Mouse (Mus musculus): Measurements from ENCODE around the gene Ncam1. TPM values are rescaled to one million over a fixed set of nuclear protein-coding genes. Genes with fewer than 3 reads are reported as not detected.

The Ncam1 gene
- polyA plus RNA-seq, 1 experiment, result 3.2 TPM

DNA sequence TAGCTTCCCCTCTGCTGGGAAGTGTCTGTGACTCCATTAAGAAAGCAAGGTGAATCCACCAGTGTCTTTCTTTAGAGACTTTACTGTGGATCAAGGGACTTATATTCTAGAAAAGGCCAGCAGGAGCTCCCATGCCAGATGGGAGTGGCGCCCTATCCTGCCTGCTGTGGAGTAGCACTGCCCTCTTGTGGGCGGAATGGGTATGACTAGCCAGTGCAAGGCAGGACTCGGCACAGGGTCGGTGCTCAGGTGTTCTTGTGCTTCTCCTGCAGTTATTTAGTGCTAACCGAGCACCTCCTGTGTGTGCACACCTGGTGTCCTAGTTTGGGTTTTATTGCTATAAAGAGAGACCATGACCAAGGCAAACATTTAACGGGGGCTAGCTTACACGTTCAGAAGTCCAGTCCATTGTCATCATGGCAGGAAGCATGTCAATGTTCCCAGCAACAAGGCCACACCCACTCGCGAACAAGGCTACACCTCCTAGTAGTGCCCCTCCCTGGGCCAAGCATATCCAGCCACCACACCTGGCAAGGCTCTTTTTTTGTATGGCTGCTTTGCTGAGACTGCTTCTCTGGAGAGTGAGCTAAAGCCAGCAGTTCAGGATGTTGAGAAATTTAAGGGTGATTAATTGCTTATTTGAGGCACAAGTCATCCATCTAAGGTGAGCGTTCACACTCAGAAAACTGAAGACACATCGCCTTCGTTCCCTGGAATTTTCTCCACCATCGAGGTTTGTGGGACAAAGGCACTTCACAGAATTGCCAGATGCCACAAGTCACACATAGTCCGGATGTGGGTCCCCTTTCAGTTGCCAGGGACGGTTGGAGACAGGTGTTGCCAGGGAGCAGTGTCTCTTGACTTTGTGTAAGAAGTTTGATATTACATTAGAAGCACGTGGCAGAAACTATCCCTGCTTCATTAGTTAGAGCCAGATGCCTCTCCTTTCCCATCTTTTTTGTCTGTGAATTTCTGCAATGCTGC, 309.5 kb downstream of the Ncam1 start:
- no peaks in the 10 kb centered on the region for H3K4me1 ChIP-seq (ENCODE audit: control insufficient read depth, insufficient read depth, low read length)
- no peak for TF ChIP-seq POLR2A (IDR thresholded peaks at IDR 0.05; ENCODE audit: low read depth, low read length)
- TF ChIP-seq CTCF (conservative IDR thresholded peaks at IDR 0.05; ENCODE audit: insufficient read depth, insufficient read length, low read depth, low read length), result peak; percentile 100
- no peak overlapping the region for H3K27ac ChIP-seq (ENCODE audit: insufficient read depth, low read depth, low read length)
- WGBS, result 29% methylated on average over 16 of the region's 16 CpGs
- peak; percentile 84 for DNase-seq
- no peaks in the 10 kb centered on the region for H3K36me3 ChIP-seq (ENCODE audit: control insufficient read depth, insufficient read depth, low read length)
- H3K27me3 ChIP-seq (replicated peaks; ENCODE audit: control insufficient read depth, insufficient read depth, low read length), result no peaks in the 10 kb centered on the region
- no peak overlapping the region for H3K4me3 ChIP-seq (ENCODE audit: insufficient read depth, low read depth, low read length)

DNA sequence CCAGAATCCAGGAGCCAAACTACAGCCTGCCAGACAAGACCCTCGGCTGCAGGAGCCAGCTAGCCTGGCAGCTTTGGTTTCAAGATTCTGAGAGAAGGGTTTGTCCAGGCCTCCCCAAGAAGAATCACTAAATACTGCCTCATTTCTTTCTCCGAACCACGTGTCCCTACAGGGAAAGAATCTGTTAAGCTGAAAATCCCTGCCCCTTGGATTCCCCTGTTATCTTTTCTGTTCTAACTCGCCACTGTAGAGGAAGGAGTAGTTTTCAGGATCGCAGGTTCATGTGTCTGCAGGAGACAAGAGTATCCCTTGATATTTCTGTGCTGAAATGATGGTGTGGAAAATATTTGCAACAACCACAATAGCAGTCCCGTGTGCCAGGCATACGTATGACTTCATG, 310.5 kb downstream of the Ncam1 start:
- WGBS, result 81% methylated on average over 7 of the region's 7 CpGs
- H3K27ac ChIP-seq (ENCODE audit: insufficient read depth, low read depth, low read length), result no peak overlapping the region
- no peaks in the 10 kb centered on the region for H3K36me3 ChIP-seq (ENCODE audit: control insufficient read depth, insufficient read depth, low read length)
- DNase-seq, result no peak
- H3K4me3 ChIP-seq (ENCODE audit: insufficient read depth, low read depth, low read length), result no peak overlapping the region
- H3K4me1 ChIP-seq (ENCODE audit: control insufficient read depth, insufficient read depth, low read length), result no peaks in the 10 kb centered on the region
- no peaks in the 10 kb centered on the region for H3K27me3 ChIP-seq (replicated peaks; ENCODE audit: control insufficient read depth, insufficient read depth, low read length)
- TF ChIP-seq CTCF (conservative IDR thresholded peaks at IDR 0.05; ENCODE audit: insufficient read depth, insufficient read length, low read depth, low read length) (no peak), POLR2A (IDR thresholded peaks at IDR 0.05; ENCODE audit: low read depth, low read length) (no peak)

DNA sequence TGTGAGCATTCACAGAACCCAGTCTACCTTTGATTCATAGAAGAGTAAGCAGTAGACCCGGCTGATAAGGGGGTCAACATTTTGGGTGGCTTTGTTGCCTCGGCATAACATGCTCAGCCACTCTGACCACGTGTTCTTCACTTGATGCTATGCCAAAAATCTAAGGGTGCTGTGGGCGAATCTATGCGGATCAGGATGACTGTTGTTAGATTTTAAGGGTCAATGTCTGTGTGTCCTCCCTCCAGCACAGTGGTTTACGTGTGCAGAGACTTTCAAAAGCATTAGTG, 311.1 kb downstream of the Ncam1 start:
- Histone ChIP-seq H3K27me3 (replicated peaks; ENCODE audit: control insufficient read depth, insufficient read depth, low read length) (no peaks in the 10 kb centered on the region), H3K4me1 (ENCODE audit: control insufficient read depth, insufficient read depth, low read length) (no peaks in the 10 kb centered on the region), H3K36me3 (ENCODE audit: control insufficient read depth, insufficient read depth, low read length) (no peaks in the 10 kb centered on the region), H3K27ac (ENCODE audit: insufficient read depth, low read depth, low read length) (no peak overlapping the region), H3K4me3 (ENCODE audit: insufficient read depth, low read depth, low read length) (no peak overlapping the region)
- WGBS, result 80% methylated on average over 6 of the region's 6 CpGs
- no peak for DNase-seq
- TF ChIP-seq POLR2A (IDR thresholded peaks at IDR 0.05; ENCODE audit: low read depth, low read length) (no peak), CTCF (conservative IDR thresholded peaks at IDR 0.05; ENCODE audit: insufficient read depth, insufficient read length, low read depth, low read length) (no peak)

DNA sequence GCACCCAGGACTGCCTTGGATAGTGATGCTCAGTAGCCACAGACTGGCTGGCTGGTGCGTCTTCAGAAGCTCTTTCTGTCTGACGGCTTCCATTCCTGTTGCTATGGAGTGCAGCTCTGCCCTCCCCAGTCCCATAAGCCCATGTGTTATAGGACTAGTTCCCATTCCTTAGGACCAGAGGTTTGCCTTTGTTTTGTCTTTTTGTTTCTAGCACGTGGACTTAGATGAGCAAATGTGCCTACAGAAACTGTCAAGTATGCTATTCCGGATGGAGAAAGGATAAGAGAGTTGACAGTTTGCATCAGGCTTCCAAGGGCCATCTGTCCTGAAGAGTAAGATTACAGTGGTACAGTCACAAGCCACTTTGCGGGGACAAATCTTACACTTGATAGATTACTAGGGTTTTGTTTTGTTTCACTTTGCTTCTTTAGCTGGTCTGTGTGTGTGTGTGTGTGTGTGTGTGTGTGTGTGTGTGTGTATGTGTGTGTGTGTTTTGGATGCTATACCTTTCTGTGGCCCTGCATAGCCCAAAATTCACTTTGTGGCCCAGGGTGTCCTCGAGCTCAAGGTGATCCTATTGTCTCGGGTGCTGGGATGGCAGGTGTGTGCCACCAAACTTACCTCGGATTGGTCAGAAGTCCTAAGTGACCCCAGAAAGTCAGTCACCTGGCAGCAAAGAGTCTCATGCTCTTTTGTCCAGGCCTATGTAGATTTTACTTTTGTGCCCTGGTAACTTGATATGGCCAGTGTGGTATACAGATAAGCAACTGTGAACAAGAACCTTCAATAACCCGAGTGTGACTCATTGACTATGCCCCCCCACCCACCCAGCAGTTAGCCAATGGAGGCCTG, 311.7 kb downstream of the Ncam1 start:
- no peak for DNase-seq
- WGBS, result 83% methylated on average over 9 of the region's 9 CpGs
- Histone ChIP-seq H3K27ac (ENCODE audit: insufficient read depth, low read depth, low read length) (no peak overlapping the region), H3K4me3 (ENCODE audit: insufficient read depth, low read depth, low read length) (no peak overlapping the region), H3K27me3 (replicated peaks; ENCODE audit: control insufficient read depth, insufficient read depth, low read length) (no peaks in the 10 kb centered on the region), H3K36me3 (ENCODE audit: control insufficient read depth, insufficient read depth, low read length) (no peaks in the 10 kb centered on the region), H3K4me1 (ENCODE audit: control insufficient read depth, insufficient read depth, low read length) (no peaks in the 10 kb centered on the region)
- no peak for TF ChIP-seq POLR2A (IDR thresholded peaks at IDR 0.05; ENCODE audit: low read depth, low read length)
- TF ChIP-seq CTCF (conservative IDR thresholded peaks at IDR 0.05; ENCODE audit: insufficient read depth, insufficient read length, low read depth, low read length), result no peak

DNA sequence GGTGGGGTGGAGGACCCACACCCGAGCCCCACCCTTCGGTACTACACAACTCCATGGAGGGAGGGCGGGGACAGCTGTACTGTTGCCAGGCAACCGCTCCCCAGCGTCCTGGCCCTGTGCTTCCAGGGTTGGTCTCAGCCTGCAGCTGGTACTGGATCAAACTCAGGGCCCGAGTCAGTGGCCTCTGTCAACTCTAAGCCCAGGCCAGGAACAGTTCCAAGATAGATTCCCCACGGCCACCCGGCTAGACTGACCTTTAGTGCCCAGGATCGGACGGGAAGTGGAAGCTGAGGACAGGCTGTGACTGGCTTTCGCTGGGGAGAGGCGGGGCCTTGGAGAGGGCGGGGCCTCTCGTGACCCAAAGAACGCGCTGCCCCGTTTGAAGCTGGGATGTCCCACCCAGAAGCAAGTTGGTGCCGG, 312.8 kb downstream of the Ncam1 start, which contains the start of gene Ttc12:
Gene Ttc12, minus strand, starts transcription at position 334 of the 420 bp plus-strand sequence.
- TF ChIP-seq POLR2A (IDR thresholded peaks at IDR 0.05; ENCODE audit: low read depth, low read length), result peak; percentile 21
- no peak for TF ChIP-seq CTCF (conservative IDR thresholded peaks at IDR 0.05; ENCODE audit: insufficient read depth, insufficient read length, low read depth, low read length)
- peak; percentile 94 for DNase-seq

DNA sequence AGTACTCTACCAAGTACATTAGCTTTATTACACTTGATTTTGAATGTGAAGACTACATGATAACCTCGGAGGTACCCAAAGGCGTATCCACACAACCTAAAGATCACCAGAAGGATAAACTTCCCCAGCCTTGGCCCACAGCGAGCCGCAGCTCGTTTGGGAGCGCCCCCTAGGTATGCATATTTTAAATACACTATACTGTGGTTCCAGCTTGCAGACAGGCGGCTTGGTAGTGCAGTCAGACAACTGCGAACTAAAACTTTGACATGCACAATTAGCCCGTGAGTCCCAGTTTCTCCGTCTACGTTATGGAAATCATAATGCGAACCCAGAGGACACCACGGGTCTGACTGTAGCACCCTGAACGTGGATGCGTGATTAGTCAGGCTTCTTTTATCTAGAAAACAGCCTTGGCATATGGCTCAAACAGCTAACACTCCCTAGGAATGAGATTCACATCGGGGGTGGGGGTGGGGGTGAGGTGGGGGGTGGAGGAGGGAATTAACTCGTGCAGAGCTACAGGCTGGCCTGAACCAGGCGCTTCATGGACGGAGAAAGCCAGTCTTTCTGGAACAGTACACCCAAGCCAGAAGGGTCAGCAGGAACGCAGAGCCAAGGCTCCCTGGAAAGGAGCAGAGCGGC, 313.4 kb downstream of the Ncam1 start:
- DNase-seq, result peak; percentile 56
- peak overlapping the region; percentile 61; the same call in 1 of the 2 replicates for H3K27ac ChIP-seq (ENCODE audit: insufficient read depth, low read depth, low read length)
- 2% methylated on average over 21 of the region's 21 CpGs for WGBS
- H3K27me3 ChIP-seq (replicated peaks; ENCODE audit: control insufficient read depth, insufficient read depth, low read length), result no peaks in the 10 kb centered on the region
- peak overlapping the region; percentile 90 for H3K4me3 ChIP-seq (ENCODE audit: insufficient read depth, low read depth, low read length)
- no peaks in the 10 kb centered on the region for H3K4me1 ChIP-seq (ENCODE audit: control insufficient read depth, insufficient read depth, low read length)
- H3K36me3 ChIP-seq (ENCODE audit: control insufficient read depth, insufficient read depth, low read length), result no peaks in the 10 kb centered on the region
- TF ChIP-seq POLR2A (IDR thresholded peaks at IDR 0.05; ENCODE audit: low read depth, low read length) (no peak), CTCF (conservative IDR thresholded peaks at IDR 0.05; ENCODE audit: insufficient read depth, insufficient read length, low read depth, low read length) (peak; percentile 54)

More for the DNA sequence above, 312.8 kb downstream of the Ncam1 start, which contains the start of gene Ttc12:
- no peaks in the 10 kb centered on the region for H3K36me3 ChIP-seq (ENCODE audit: control insufficient read depth, insufficient read depth, low read length)
- H3K4me1 ChIP-seq (ENCODE audit: control insufficient read depth, insufficient read depth, low read length), result no peaks in the 10 kb centered on the region
- H3K4me3 ChIP-seq (ENCODE audit: insufficient read depth, low read depth, low read length), result peak within 1 kb of the TSS; percentile 90
- no peaks in the 10 kb centered on the region for H3K27me3 ChIP-seq (replicated peaks; ENCODE audit: control insufficient read depth, insufficient read depth, low read length)
- H3K27ac ChIP-seq (ENCODE audit: insufficient read depth, low read depth, low read length), result peak within 1 kb of the TSS; percentile 61; the same call in 1 of the 2 replicates
- 2% methylated on average over 18 of the region's 18 CpGs for WGBS
